Mouse (Mus musculus) forebrain, embryonic 11.5 days (tissue): Measurements from ENCODE around the gene Slc7a6os. TPM values are rescaled to one million over a fixed set of nuclear protein-coding genes. Genes with fewer than 3 reads are reported as not detected.

Experiments used
- ATAC-seq: fragments of 200-750 bp; cut with Nextera tagmentation; replicated peaks from 2 replicates; pipeline ENCODE4 v1.8.0; 2017; ENCODE audit warnings: moderate TSS enrichment; ENCODE audit not compliant: low FRiP score
- DNase-seq: peaks from one replicate; pipeline ENCODE4 v3.0.0-alpha.2; 2017; ENCODE audit warnings: low spot score
- H3K27ac ChIP-seq: fragments of 300-500 bp; sonication (generic); 2 replicates; pipeline ENCODE4 v1.5.1; 2014; ENCODE audit warnings: low read depth, low read length
- H3K27me3 ChIP-seq: fragments of 300-500 bp; sonication (generic); 2 replicates; pipeline ENCODE4 v1.6.1; 2014; ENCODE audit warnings: mild to moderate bottlenecking, low read length, mixed read lengths; ENCODE audit not compliant: control insufficient read depth, insufficient read depth
- H3K36me3 ChIP-seq: fragments of 300-500 bp; sonication (generic); 2 replicates; pipeline ENCODE4 v1.6.1; 2014; ENCODE audit warnings: mild to moderate bottlenecking, low read length, moderate library complexity, mixed read lengths; ENCODE audit not compliant: control insufficient read depth, insufficient read depth
- H3K4me1 ChIP-seq: fragments of 300-500 bp; sonication (generic); replicated peaks from 2 replicates; pipeline ENCODE4 v1.6.1; 2014; ENCODE audit warnings: low read length, mixed read lengths; ENCODE audit not compliant: control insufficient read depth, insufficient read depth
- H3K4me2 ChIP-seq: fragments of 300-500 bp; sonication (generic); 2 replicates; pipeline ENCODE4 v1.6.1; 2014; ENCODE audit warnings: low read depth, mild to moderate bottlenecking, low read length, moderate library complexity, mixed read lengths; ENCODE audit not compliant: severe bottlenecking
- H3K4me3 ChIP-seq: fragments of 300-500 bp; sonication (generic); 2 replicates; pipeline ENCODE4 v1.5.1; 2014; ENCODE audit warnings: low read depth, low read length
- H3K9ac ChIP-seq: fragments of 300-500 bp; sonication (generic); 2 replicates; pipeline ENCODE4 v1.6.1; 2014; ENCODE audit warnings: low read length
- H3K9me3 ChIP-seq: fragments of 300-500 bp; sonication (generic); 2 replicates; pipeline ENCODE4 v1.6.1; 2016; ENCODE audit warnings: low read length, mixed read lengths; ENCODE audit not compliant: control insufficient read depth
- WGBS: fragments of 180-500 bp; shearing (Covaris S2); extraction: QIAGEN DNeasy Blood & Tissue Kit; methylation state at CpG from one replicate; pipeline ENCODE4 v1.1.7; 2014; 5-methylcytosine and 5-hydroxymethylcytosine counted together
- polyA plus RNA-seq: library from polyadenylated mRNA; unstranded; fragments of >200 nt; fragmentation: Nextera tagmentation; extraction: Ambion mirVana; gene quantifications from 2 replicates; pipeline ENCODE4 v1.2.1, GENCODE M21; 2014

The Slc7a6os gene
- polyA plus RNA-seq, 1 experiment from 2014 or later, result 46.8 TPM

DNA sequence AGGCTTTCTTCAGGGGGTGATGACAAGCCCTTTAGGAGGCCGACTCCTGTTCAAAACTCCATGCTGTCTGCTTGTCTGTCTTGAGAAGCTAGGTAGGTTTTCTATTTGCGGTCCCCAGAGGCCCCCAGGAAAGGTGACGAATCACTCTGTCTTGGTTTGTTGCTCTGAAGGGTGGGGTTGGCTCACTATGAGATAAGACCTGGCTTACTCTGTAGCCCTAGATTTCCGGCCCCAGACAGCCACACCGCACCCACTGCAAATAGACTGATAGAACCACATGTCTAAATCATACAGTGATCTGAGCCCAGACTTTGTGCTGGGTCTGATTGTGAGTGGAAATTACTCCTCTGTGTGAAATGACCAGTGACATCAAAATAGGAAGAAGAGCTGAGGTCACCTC is 19.1 kb downstream of the Slc7a6os start:
- no peaks in the 10 kb centered on the region for H3K4me1 ChIP-seq
- H3K27ac ChIP-seq, result no peak overlapping the region
- DNase-seq (no peak), ATAC-seq (no peak)
- H3K27me3 ChIP-seq, result no peaks in the 10 kb centered on the region
- H3K36me3 ChIP-seq, result peaks cover 7% of the 10 kb centered on the region; the same call in 1 of the 2 replicates
- 97% methylated on average over 5 of the region's 5 CpGs for WGBS
- no peak overlapping the region for H3K9ac ChIP-seq
- H3K9me3 ChIP-seq, result no peaks in the 10 kb centered on the region
- H3K4me2 ChIP-seq, result no peak overlapping the region
- no peak overlapping the region for H3K4me3 ChIP-seq

DNA sequence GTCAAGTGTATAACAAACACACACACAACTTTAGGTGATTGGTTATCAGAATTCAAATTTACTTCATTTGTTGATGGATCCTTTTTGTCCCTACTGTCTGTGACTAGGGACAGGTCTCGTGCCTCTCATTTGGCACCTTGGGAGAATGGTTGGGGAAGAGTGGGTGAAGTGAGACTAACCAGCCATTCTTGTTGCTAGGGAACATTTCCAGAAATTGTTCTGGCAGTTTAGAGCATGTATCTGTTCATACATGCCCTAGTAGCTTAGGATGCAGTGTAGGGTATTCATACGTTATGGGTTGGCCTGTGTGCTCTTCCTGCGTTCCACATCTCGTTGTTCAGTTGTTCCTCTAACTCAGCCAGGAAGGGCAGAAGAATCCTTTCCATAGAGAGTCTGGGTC is 21.6 kb downstream of the Slc7a6os start:
- no peaks in the 10 kb centered on the region for H3K4me1 ChIP-seq
- ATAC-seq (no peak), DNase-seq (no peak)
- H3K27me3 ChIP-seq, result no peaks in the 10 kb centered on the region
- no peak overlapping the region for H3K4me2 ChIP-seq
- no peak overlapping the region for H3K27ac ChIP-seq
- peaks cover 5% of the 10 kb centered on the region; the same call in 1 of the 2 replicates for H3K36me3 ChIP-seq
- H3K4me3 ChIP-seq, result no peak overlapping the region
- H3K9me3 ChIP-seq, result no peaks in the 10 kb centered on the region
- WGBS, result 94% methylated on average over 4 of the region's 4 CpGs
- H3K9ac ChIP-seq, result no peak overlapping the region

DNA sequence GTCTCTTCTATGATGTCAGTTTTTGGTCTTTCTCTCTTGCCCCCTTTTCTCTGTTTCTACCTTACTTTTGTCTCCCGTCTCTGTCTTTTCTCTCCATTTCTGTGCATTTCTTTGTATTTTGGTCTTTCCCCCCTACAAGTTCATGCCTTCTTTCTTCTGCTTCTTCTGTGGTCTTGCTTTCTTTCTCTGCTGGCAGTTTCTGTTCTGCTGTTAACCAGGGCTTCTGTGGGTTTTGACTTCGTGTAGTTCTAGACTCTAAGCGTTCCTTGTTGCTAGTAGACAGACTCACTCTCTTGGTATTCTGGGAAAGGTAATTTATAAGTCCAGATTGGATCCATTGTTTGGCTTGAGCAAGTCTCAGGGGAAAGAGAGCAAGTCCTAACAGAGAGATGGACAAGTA is 24.3 kb downstream of the Slc7a6os start:
- H3K4me3 ChIP-seq, result no peak overlapping the region
- H3K27me3 ChIP-seq, result no peaks in the 10 kb centered on the region
- H3K4me2 ChIP-seq, result no peak overlapping the region
- DNase-seq (no peak), ATAC-seq (no peak)
- H3K27ac ChIP-seq, result no peak overlapping the region
- no peaks in the 10 kb centered on the region for H3K4me1 ChIP-seq
- no peaks in the 10 kb centered on the region for H3K9me3 ChIP-seq
- H3K36me3 ChIP-seq, result peaks cover 5% of the 10 kb centered on the region; the same call in 1 of the 2 replicates
- H3K9ac ChIP-seq, result no peak overlapping the region
- 93% methylated on average over 3 of the region's 3 CpGs for WGBS

- no peak for DNase-seq
Observed at GRCm38 (mm10) chr8:106185628-106186270, 25.0 kb downstream of the Slc7a6os start.

DNA sequence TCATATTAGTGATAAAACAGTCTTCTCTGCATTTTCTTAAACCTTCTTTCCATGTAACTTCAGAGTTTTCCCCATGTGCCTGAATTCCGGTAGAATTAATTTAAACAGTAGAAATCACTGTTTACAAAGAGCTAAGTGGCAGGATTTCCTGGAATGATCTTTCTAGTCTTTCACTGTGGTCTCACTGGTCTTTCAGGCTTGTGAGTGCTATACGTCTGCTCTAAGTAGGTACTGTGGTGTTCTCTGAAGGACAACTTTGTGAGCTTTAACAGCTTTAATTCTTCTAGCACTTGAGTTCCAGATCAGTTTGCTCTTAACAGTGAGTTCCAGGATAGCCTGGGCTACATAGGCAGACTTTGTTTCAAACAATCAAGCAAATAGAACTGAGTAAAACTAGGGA is 32.3 kb downstream of the Slc7a6os start:
- no peak for ATAC-seq
- no peak overlapping the region for H3K27ac ChIP-seq

More at GRCm38 (mm10) chr8:106185628-106186270, 25.0 kb downstream of the Slc7a6os start:
- no peaks in the 10 kb centered on the region for H3K27me3 ChIP-seq
- no peak overlapping the region for H3K9ac ChIP-seq
- H3K4me3 ChIP-seq, result no peak overlapping the region
- 87% methylated on average over 8 of the region's 8 CpGs for WGBS
- no peak overlapping the region for H3K27ac ChIP-seq
- H3K36me3 ChIP-seq, result peaks cover 5% of the 10 kb centered on the region; the same call in 1 of the 2 replicates
- no peaks in the 10 kb centered on the region for H3K4me1 ChIP-seq
- H3K4me2 ChIP-seq, result no peak overlapping the region
- no peaks in the 10 kb centered on the region for H3K9me3 ChIP-seq
- no peak for ATAC-seq

DNA sequence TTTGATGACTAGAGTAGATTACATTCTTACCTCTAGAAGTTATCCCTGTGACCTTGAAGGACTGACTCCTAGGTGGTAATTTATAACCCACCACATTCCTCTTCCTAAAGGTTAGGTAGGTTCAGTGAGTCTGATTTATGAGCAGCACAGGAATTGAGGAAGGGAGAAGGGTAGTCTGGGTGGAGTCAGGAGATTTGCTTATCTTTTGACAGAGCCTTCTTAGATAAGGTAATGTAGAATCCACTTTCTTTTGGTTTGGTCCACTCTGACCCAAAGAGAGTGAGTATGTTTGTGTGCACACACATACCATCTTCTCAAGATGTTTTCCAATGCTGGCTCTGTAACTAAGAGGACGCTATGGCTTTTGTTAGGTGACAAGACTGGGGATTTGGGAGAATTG is 33.1 kb downstream of the Slc7a6os start:
- 80% methylated on average over 1 of the region's 1 CpGs for WGBS
- H3K27me3 ChIP-seq, result no peaks in the 10 kb centered on the region
- no peak overlapping the region for H3K4me2 ChIP-seq
- no peak for ATAC-seq
- H3K27ac ChIP-seq, result no peak overlapping the region
- H3K36me3 ChIP-seq, result no peaks in the 10 kb centered on the region
- peaks cover 3% of the 10 kb centered on the region; the same call in 1 of the 2 replicates for H3K4me1 ChIP-seq
- DNase-seq, result peak; percentile 16
- no peak overlapping the region for H3K9ac ChIP-seq
- H3K9me3 ChIP-seq, result no peaks in the 10 kb centered on the region
- H3K4me3 ChIP-seq, result no peak overlapping the region

More for the DNA sequence above, 32.3 kb downstream of the Slc7a6os start:
- no peaks in the 10 kb centered on the region for H3K9me3 ChIP-seq
- H3K4me1 ChIP-seq, result peaks cover 3% of the 10 kb centered on the region; the same call in 1 of the 2 replicates
- H3K4me3 ChIP-seq, result no peak overlapping the region
- no peaks in the 10 kb centered on the region for H3K27me3 ChIP-seq
- 80% methylated on average over 2 of the region's 2 CpGs for WGBS
- no peak for DNase-seq
- no peaks in the 10 kb centered on the region for H3K36me3 ChIP-seq
- no peak overlapping the region for H3K9ac ChIP-seq
- H3K4me2 ChIP-seq, result no peak overlapping the region

GRCm38 (mm10) chr8:106176891-106177290 is 33.8 kb downstream of the Slc7a6os start:
- Histone ChIP-seq H3K27ac (no peak overlapping the region), H3K9ac (no peak overlapping the region), H3K27me3 (no peaks in the 10 kb centered on the region), H3K4me2 (no peak overlapping the region), H3K36me3 (no peaks in the 10 kb centered on the region), H3K4me1 (peaks cover 3% of the 10 kb centered on the region; the same call in 1 of the 2 replicates), H3K9me3 (no peaks in the 10 kb centered on the region), H3K4me3 (no peak overlapping the region)
- 20% methylated on average over 1 of the region's 1 CpGs for WGBS
- ATAC-seq, result no peak
- DNase-seq, result peak; percentile 28

GRCm38 (mm10) chr8:106173566-106173965 is 37.2 kb downstream of the Slc7a6os start:
- H3K4me2 ChIP-seq, result no peak overlapping the region
- WGBS, result 94% methylated on average over 3 of the region's 3 CpGs
- H3K9me3 ChIP-seq, result no peaks in the 10 kb centered on the region
- ATAC-seq, result no peak
- H3K4me3 ChIP-seq, result no peak overlapping the region
- H3K27me3 ChIP-seq, result no peaks in the 10 kb centered on the region
- no peak overlapping the region for H3K27ac ChIP-seq
- DNase-seq, result no peak
- no peak overlapping the region for H3K9ac ChIP-seq
- H3K36me3 ChIP-seq, result no peaks in the 10 kb centered on the region
- peaks cover 3% of the 10 kb centered on the region; the same call in 1 of the 2 replicates for H3K4me1 ChIP-seq

DNA sequence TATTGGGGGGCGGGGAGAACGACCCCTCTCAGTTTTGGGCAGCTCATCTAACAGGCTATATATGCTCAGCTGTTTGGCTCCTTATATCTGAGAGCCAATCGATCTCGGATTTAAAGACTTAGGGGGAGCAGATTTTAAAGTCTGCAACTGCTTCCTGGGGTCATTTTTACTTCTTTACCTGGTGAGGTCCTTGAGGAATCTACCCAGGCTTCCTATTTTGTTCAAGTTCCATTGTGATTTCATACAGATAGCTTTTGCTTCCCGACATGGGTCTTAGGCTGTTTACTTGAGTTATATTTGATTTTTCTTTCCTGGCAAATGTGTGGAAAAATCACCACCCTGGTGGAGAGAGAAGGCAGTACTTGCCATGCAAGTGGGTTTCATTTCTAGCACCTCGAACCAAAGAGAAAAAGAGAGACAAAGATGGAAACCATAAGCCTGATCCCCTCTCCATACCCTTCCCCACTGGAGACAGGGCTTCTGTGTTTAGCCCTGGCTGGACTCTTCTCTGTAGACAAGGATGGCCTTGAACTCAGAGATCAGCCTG is 40.7 kb downstream of the Slc7a6os start:
- H3K27ac ChIP-seq, result no peak overlapping the region
- no peak for ATAC-seq

More for the DNA sequence above, 40.7 kb downstream of the Slc7a6os start:
- H3K9ac ChIP-seq, result peak overlapping the region; percentile 92
- H3K36me3 ChIP-seq, result no peaks in the 10 kb centered on the region
- H3K4me3 ChIP-seq, result peak overlapping the region; percentile 83
- H3K9me3 ChIP-seq, result no peaks in the 10 kb centered on the region
- H3K27me3 ChIP-seq, result no peaks in the 10 kb centered on the region
- no peak for DNase-seq
- WGBS, result 59% methylated on average over 6 of the region's 6 CpGs
- H3K4me1 ChIP-seq, result no peaks in the 10 kb centered on the region; the same call in 1 of the 2 replicates
- H3K4me2 ChIP-seq, result peak overlapping the region; percentile 63
